Mouse (Mus musculus): ENCODE data around the gene 4933400A11Rik. TPM values are rescaled to one million over a fixed set of nuclear protein-coding genes. Genes with fewer than 3 reads are reported as not detected.

4933400A11Rik gene
- polyA plus RNA-seq, 1 experiment from 2014 or later, result 0.13 TPM

DNA sequence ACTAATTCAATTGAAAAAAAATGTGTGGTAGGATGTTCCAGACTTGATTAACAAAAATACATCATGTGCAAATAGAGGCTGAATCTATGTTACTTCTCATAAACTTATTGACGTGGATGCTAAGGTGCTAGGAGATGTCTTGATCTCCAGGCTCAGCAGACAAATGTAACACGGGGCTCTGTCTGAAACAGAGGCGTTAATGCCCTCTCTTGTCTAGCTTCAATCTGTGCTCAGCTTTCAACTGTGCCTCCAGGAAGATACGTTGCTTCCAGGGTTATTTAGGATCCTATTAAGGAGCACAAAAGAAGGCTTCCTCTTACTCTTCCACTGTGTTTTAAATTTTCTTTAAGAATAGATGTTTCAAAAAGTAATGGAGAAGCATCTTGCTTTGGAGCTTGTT is 20.8 kb upstream of the 4933400A11Rik start:
- no peak overlapping the region for H3K27ac ChIP-seq (ENCODE audit: low read depth, low read length)
- WGBS (ENCODE audit: insufficient replicate concordance), result 41% methylated on average over 4 of the region's 4 CpGs
- no peaks in the 10 kb centered on the region for H3K27me3 ChIP-seq (ENCODE audit: control insufficient read depth, insufficient read depth, low read length)
- no peaks in the 10 kb centered on the region for H3K4me1 ChIP-seq (ENCODE audit: control insufficient read depth, insufficient read depth, low read length)
- H3K4me3 ChIP-seq (ENCODE audit: low read depth, low read length), result no peak overlapping the region
- H3K4me2 ChIP-seq, result no peak overlapping the region
- no peak for ATAC-seq (replicated peaks; ENCODE audit: insufficient number of reproducible peaks, low FRiP score, low TSS enrichment)
- no peaks in the 10 kb centered on the region for H3K36me3 ChIP-seq (ENCODE audit: control insufficient read depth, insufficient read depth, low read length)
- H3K9ac ChIP-seq (ENCODE audit: low read depth, low read length), result no peak overlapping the region
- no peaks in the 10 kb centered on the region for H3K9me3 ChIP-seq (replicated peaks; ENCODE audit: control insufficient read depth, low read length)

DNA sequence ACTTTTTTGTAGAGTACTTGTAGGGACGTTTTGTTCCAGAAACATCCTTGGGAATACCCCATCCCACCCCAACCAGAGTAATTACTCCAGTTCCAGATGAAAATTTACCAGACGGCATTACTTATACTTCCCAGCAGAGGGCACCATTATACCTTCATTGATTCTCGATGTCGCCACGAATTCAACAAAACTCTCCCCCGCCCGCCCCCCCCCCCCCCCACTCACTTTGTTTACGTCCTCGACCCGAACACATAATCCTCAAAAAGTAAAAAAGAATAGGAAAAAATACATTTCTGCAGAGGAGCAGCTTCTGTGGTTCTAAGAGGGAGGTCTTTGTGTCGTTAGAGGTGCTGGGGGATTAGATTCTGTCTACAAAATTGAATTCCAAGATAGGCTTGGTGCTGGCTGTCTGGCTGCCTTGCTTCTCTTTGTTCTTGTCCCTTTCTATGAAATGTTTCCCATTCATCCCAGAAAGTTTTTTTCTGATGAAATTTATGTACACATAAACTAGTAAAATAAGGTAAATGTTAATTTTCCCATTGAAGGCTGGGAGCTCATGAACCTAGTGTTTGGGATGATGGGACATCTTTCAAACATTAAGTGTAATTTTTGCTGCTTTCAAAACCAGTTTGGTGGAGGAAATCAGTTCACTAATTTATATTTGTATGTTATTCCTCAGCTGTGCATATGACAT is 19.7 kb upstream of the 4933400A11Rik start:
- peak overlapping the region; percentile 56; the same call in 1 of the 2 replicates for H3K9ac ChIP-seq (ENCODE audit: low read depth, low read length)
- H3K4me2 ChIP-seq, result peak overlapping the region; percentile 29
- no peaks in the 10 kb centered on the region for H3K9me3 ChIP-seq (replicated peaks; ENCODE audit: control insufficient read depth, low read length)
- H3K36me3 ChIP-seq (ENCODE audit: control insufficient read depth, insufficient read depth, low read length), result no peaks in the 10 kb centered on the region
- H3K4me3 ChIP-seq (ENCODE audit: low read depth, low read length), result peak overlapping the region; percentile 26
- H3K27me3 ChIP-seq (ENCODE audit: control insufficient read depth, insufficient read depth, low read length), result no peaks in the 10 kb centered on the region
- H3K4me1 ChIP-seq (ENCODE audit: control insufficient read depth, insufficient read depth, low read length), result no peaks in the 10 kb centered on the region
- 8% methylated on average over 11 of the region's 11 CpGs for WGBS (ENCODE audit: insufficient replicate concordance)
- no peak overlapping the region for H3K27ac ChIP-seq (ENCODE audit: low read depth, low read length)
- ATAC-seq (replicated peaks; ENCODE audit: insufficient number of reproducible peaks, low FRiP score, low TSS enrichment), result no peak

DNA sequence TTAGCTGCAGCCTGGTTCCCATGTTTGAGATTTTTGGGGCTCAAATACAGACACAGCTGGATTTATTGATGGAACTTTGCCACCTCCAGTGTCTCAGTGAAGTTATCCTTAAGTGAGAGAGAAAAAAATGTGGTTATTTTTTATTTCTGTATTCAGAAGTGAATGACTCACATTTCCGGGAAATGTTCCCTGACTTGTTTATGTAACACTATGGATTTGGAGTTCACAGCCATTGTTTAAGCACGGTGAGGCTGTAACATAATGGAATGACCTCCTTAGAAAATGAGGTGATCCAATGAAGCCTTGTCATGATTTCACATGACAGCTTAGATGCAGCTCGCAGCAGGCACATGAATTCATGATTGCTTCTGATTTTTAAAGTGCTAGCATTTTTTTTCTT is 17.7 kb upstream of the 4933400A11Rik start:
- no peaks in the 10 kb centered on the region for H3K27me3 ChIP-seq (ENCODE audit: control insufficient read depth, insufficient read depth, low read length)
- H3K36me3 ChIP-seq (ENCODE audit: control insufficient read depth, insufficient read depth, low read length), result no peaks in the 10 kb centered on the region
- no peaks in the 10 kb centered on the region for H3K4me1 ChIP-seq (ENCODE audit: control insufficient read depth, insufficient read depth, low read length)
- no peak for ATAC-seq (replicated peaks; ENCODE audit: insufficient number of reproducible peaks, low FRiP score, low TSS enrichment)
- H3K9me3 ChIP-seq (replicated peaks; ENCODE audit: control insufficient read depth, low read length), result no peaks in the 10 kb centered on the region
- no peak overlapping the region for H3K27ac ChIP-seq (ENCODE audit: low read depth, low read length)
- no peak overlapping the region for H3K4me2 ChIP-seq
- no peak overlapping the region for H3K9ac ChIP-seq (ENCODE audit: low read depth, low read length)
- WGBS (ENCODE audit: insufficient replicate concordance), result 64% methylated on average over 3 of the region's 3 CpGs
- no peak overlapping the region for H3K4me3 ChIP-seq (ENCODE audit: low read depth, low read length)

DNA sequence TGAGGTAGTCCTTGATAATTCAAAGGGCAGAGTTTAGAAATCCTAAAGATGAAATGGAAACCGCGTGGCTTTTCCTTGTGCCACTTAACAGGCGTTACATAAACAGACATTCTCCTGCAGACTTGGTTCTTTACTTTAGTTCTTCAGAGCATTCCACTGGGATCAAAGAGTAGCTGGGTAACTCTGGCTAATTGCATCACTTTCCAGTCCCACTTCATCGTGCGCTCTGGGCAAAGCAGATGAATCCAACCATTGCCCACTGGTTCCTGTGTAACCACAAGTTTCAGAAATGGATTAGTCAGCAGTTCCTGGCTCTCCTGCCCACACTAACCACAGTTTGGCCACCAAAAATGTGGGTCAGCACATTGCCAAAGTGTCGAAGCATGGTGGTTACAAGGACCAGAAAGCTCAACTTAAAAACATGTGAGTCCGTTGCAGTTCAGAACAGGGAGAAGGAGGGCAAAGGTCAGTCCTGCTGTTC is 15.4 kb upstream of the 4933400A11Rik start:
- H3K4me1 ChIP-seq (ENCODE audit: control insufficient read depth, insufficient read depth, low read length), result no peaks in the 10 kb centered on the region
- WGBS (ENCODE audit: insufficient replicate concordance), result 68% methylated on average over 7 of the region's 7 CpGs
- H3K27me3 ChIP-seq (ENCODE audit: control insufficient read depth, insufficient read depth, low read length), result no peaks in the 10 kb centered on the region
- no peak for ATAC-seq (replicated peaks; ENCODE audit: insufficient number of reproducible peaks, low FRiP score, low TSS enrichment)
- no peaks in the 10 kb centered on the region for H3K9me3 ChIP-seq (replicated peaks; ENCODE audit: control insufficient read depth, low read length)
- no peak overlapping the region for H3K4me3 ChIP-seq (ENCODE audit: low read depth, low read length)
- no peak overlapping the region for H3K4me2 ChIP-seq
- no peak overlapping the region for H3K27ac ChIP-seq (ENCODE audit: low read depth, low read length)
- H3K36me3 ChIP-seq (ENCODE audit: control insufficient read depth, insufficient read depth, low read length), result no peaks in the 10 kb centered on the region
- H3K9ac ChIP-seq (ENCODE audit: low read depth, low read length), result no peak overlapping the region

DNA sequence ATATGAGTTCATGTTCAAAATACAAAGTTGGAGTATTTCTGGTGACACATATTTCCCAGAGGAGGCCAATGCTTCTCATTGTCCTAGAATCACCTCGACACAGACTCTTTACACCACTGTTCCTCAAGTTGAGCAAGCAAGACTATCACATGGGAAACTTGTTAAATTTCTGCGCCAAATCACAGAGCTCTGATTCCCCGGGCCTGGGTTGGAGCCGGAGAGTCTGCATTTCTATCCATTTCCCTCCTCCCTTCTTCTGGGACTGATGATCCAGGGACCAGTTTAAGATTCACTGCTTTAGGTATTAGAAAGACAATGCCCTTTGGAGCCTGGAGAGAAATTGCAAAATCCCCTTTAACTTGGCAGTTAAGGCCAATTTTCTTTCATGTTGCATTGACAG is 15.0 kb upstream of the 4933400A11Rik start:
- H3K36me3 ChIP-seq (ENCODE audit: control insufficient read depth, insufficient read depth, low read length), result no peaks in the 10 kb centered on the region
- 54% methylated on average over 4 of the region's 4 CpGs for WGBS (ENCODE audit: insufficient replicate concordance)
- H3K4me2 ChIP-seq, result no peak overlapping the region
- ATAC-seq (replicated peaks; ENCODE audit: insufficient number of reproducible peaks, low FRiP score, low TSS enrichment), result no peak
- no peak overlapping the region for H3K4me3 ChIP-seq (ENCODE audit: low read depth, low read length)
- no peaks in the 10 kb centered on the region for H3K27me3 ChIP-seq (ENCODE audit: control insufficient read depth, insufficient read depth, low read length)
- H3K27ac ChIP-seq (ENCODE audit: low read depth, low read length), result no peak overlapping the region
- no peaks in the 10 kb centered on the region for H3K9me3 ChIP-seq (replicated peaks; ENCODE audit: control insufficient read depth, low read length)
- H3K9ac ChIP-seq (ENCODE audit: low read depth, low read length), result no peak overlapping the region
- H3K4me1 ChIP-seq (ENCODE audit: control insufficient read depth, insufficient read depth, low read length), result no peaks in the 10 kb centered on the region

DNA sequence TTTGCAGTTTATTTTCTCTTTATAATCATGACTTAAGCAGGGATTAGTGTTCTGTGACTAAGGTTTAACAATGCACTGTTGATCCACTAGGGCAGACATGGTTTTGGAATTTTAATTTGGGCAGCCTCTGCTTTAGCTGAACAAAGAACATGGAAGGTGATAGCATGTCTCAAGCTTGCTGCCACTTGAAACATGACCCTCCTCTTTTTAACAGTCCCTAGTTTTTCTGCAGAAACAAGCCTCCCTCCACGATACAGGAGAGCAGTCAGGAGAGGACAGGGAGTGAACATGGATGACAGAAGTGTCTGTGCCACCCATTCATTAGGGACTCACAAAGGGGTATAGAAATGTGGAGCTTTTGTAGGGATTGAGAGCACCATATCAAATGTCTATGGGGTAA is 13.4 kb upstream of the 4933400A11Rik start:
- Histone ChIP-seq H3K9ac (ENCODE audit: low read depth, low read length) (no peak overlapping the region), H3K36me3 (ENCODE audit: control insufficient read depth, insufficient read depth, low read length) (no peaks in the 10 kb centered on the region), H3K27ac (ENCODE audit: low read depth, low read length) (no peak overlapping the region), H3K4me1 (ENCODE audit: control insufficient read depth, insufficient read depth, low read length) (no peaks in the 10 kb centered on the region), H3K4me2 (no peak overlapping the region), H3K27me3 (ENCODE audit: control insufficient read depth, insufficient read depth, low read length) (no peaks in the 10 kb centered on the region), H3K4me3 (ENCODE audit: low read depth, low read length) (no peak overlapping the region), H3K9me3 (replicated peaks; ENCODE audit: control insufficient read depth, low read length) (no peaks in the 10 kb centered on the region)
- 33% methylated on average over 1 of the region's 1 CpGs for WGBS (ENCODE audit: insufficient replicate concordance)
- no peak for ATAC-seq (replicated peaks; ENCODE audit: insufficient number of reproducible peaks, low FRiP score, low TSS enrichment)

DNA sequence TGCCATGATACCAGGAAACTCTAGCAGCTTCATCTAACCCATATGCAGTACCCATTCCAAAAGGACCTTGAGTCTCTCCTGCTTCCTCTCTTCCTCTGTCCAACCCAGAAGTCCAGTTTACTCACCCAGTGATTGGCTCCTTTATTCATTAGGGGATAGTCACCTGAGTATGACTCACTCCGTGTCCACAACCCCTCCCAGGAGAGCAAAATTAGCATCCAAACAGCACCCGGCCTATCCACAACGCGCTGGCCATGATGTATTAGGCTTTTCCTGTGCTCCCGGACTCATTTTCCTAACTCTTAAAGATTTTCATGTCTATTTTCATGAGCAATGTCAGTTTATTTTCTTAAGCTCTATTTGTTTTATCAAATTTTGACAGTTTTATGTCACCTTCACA is 10.3 kb upstream of the 4933400A11Rik start:
- no peak for ATAC-seq (replicated peaks; ENCODE audit: insufficient number of reproducible peaks, low FRiP score, low TSS enrichment)
- Histone ChIP-seq H3K4me1 (ENCODE audit: control insufficient read depth, insufficient read depth, low read length) (no peaks in the 10 kb centered on the region), H3K4me2 (no peak overlapping the region), H3K27ac (ENCODE audit: low read depth, low read length) (no peak overlapping the region), H3K4me3 (ENCODE audit: low read depth, low read length) (no peak overlapping the region), H3K9me3 (replicated peaks; ENCODE audit: control insufficient read depth, low read length) (no peaks in the 10 kb centered on the region), H3K9ac (ENCODE audit: low read depth, low read length) (no peak overlapping the region), H3K36me3 (ENCODE audit: control insufficient read depth, insufficient read depth, low read length) (no peaks in the 10 kb centered on the region), H3K27me3 (ENCODE audit: control insufficient read depth, insufficient read depth, low read length) (no peaks in the 10 kb centered on the region)
- WGBS (ENCODE audit: insufficient replicate concordance), result 73% methylated on average over 5 of the region's 5 CpGs

DNA sequence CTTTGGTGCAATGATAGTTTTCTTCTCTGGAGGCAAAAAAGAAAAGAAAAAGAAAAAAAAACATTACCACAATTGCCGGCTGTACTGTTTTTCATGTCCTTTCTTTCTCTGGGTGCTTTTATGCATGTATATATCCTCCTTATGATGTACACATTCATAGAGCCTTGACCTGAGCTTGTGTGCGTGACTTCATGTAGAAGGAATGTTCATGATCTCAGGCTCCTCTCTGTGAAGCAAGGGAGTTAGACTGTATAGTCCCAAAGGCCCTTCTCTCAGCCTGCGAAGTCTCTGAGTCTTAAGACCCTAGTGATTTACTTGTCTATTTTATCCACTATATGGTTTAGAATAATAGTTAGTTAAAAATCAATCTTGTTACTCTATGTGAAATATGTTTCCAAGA is 21.4 kb downstream of the 4933400A11Rik start:
- Histone ChIP-seq H3K4me1 (ENCODE audit: control insufficient read depth, insufficient read depth, low read length) (no peaks in the 10 kb centered on the region), H3K27ac (ENCODE audit: low read depth, low read length) (peak overlapping the region; percentile 22; the same call in 1 of the 2 replicates), H3K9ac (ENCODE audit: low read depth, low read length) (no peak overlapping the region), H3K9me3 (replicated peaks; ENCODE audit: control insufficient read depth, low read length) (no peaks in the 10 kb centered on the region), H3K36me3 (ENCODE audit: control insufficient read depth, insufficient read depth, low read length) (no peaks in the 10 kb centered on the region), H3K27me3 (ENCODE audit: control insufficient read depth, insufficient read depth, low read length) (no peaks in the 10 kb centered on the region), H3K4me2 (no peak overlapping the region), H3K4me3 (ENCODE audit: low read depth, low read length) (no peak overlapping the region)
- 58% methylated on average over 3 of the region's 3 CpGs for WGBS (ENCODE audit: insufficient replicate concordance)
- no peak for ATAC-seq (replicated peaks; ENCODE audit: insufficient number of reproducible peaks, low FRiP score, low TSS enrichment)

DNA sequence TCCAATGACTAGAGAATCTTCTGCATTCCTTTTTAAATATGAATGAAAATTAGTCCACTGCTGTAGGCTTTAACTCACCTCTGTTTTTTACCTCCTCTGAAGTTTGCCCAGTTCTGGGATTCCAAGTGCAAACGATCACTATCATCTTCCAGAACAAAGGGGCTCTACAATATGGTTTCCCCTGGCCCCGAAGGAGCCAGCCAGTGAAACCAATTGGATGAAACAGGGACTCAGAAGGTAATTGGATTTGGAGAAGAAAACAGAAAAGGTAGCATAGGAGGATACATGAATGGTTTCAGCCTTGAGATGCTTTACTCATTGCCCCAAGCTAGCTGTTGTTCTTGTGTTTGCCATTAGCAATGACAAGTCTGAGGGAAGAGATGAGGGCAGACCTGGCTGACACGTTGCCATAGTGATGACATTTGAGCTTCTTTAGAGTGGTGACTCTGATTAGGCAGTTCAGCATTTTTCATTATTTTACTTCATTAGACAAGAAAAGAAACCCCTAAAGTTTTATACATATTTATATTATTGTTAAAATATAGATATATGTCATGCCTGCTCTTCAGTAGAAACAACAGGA is 44.0 kb downstream of the 4933400A11Rik start:
- no peaks in the 10 kb centered on the region for H3K36me3 ChIP-seq (ENCODE audit: control insufficient read depth, insufficient read depth, low read length)
- WGBS (ENCODE audit: insufficient replicate concordance), result 58% methylated on average over 3 of the region's 3 CpGs
- no peak for ATAC-seq (replicated peaks; ENCODE audit: insufficient number of reproducible peaks, low FRiP score, low TSS enrichment)
- no peak overlapping the region for H3K9ac ChIP-seq (ENCODE audit: low read depth, low read length)
- no peaks in the 10 kb centered on the region for H3K4me1 ChIP-seq (ENCODE audit: control insufficient read depth, insufficient read depth, low read length)
- H3K4me2 ChIP-seq, result no peak overlapping the region
- H3K4me3 ChIP-seq (ENCODE audit: low read depth, low read length), result no peak overlapping the region
- H3K27ac ChIP-seq (ENCODE audit: low read depth, low read length), result no peak overlapping the region
- H3K9me3 ChIP-seq (replicated peaks; ENCODE audit: control insufficient read depth, low read length), result no peaks in the 10 kb centered on the region
- H3K27me3 ChIP-seq (ENCODE audit: control insufficient read depth, insufficient read depth, low read length), result no peaks in the 10 kb centered on the region

All from heart, embryonic 11.5 days (tissue).